Mouse (Mus musculus) embryonic facial prominence, embryonic 13.5 days (tissue): ENCODE results near the gene Map3k6. TPM values are rescaled to one million over a fixed set of nuclear protein-coding genes. Genes with fewer than 3 reads are reported as not detected.
A peak's percentile ranks its signal among the peaks of the same experiment; 100 is the strongest.

Source experiments
- ATAC-seq: fragments of 200-750 bp; cut with Nextera tagmentation; 2 replicates; pipeline ENCODE4 v1.8.0; 2017; ENCODE audit warnings: low read depth; ENCODE audit not compliant: insufficient number of reproducible peaks, insufficient read depth, low FRiP score, low TSS enrichment
- H3K27ac ChIP-seq: fragments of 300-500 bp; sonication (generic); 2 replicates; pipeline ENCODE4 v1.5.1; 2015; ENCODE audit warnings: moderate library complexity, mild to moderate bottlenecking, inconsistent platforms
- H3K27me3 ChIP-seq: fragments of 300-500 bp; sonication (generic); 2 replicates; pipeline ENCODE4 v1.6.1; 2015; ENCODE audit warnings: mild to moderate bottlenecking, inconsistent platforms
- H3K36me3 ChIP-seq: fragments of 300-500 bp; sonication (generic); 2 replicates; pipeline ENCODE4 v1.6.1; 2015; ENCODE audit warnings: mild to moderate bottlenecking, inconsistent platforms
- H3K4me1 ChIP-seq: fragments of 300-500 bp; sonication (generic); 2 replicates; pipeline ENCODE4 v1.6.1; 2015; ENCODE audit warnings: inconsistent platforms
- H3K4me2 ChIP-seq: fragments of 300-500 bp; sonication (generic); 2 replicates; pipeline ENCODE4 v1.6.1; 2015; ENCODE audit warnings: moderate library complexity, mild to moderate bottlenecking, inconsistent platforms
- H3K4me3 ChIP-seq: fragments of 300-500 bp; sonication (generic); 2 replicates; pipeline ENCODE4 v1.5.1; 2015; ENCODE audit warnings: mild to moderate bottlenecking, inconsistent platforms
- H3K9ac ChIP-seq: fragments of 300-500 bp; sonication (generic); 2 replicates; pipeline ENCODE4 v1.6.1; 2015; ENCODE audit warnings: mild to moderate bottlenecking, inconsistent platforms
- H3K9me3 ChIP-seq: fragments of 300-500 bp; sonication (generic); 2 replicates; pipeline ENCODE4 v1.6.1; 2016; ENCODE audit warnings: inconsistent platforms
- WGBS: fragments of 180-500 bp; shearing (Covaris S2); methylation state at CpG from one replicate; pipeline ENCODE4 v1.1.7; 2015; ENCODE audit warnings: mixed read lengths; 5-methylcytosine and 5-hydroxymethylcytosine counted together
- polyA plus RNA-seq: library from polyadenylated mRNA; unstranded; fragments of >200 nt; fragmentation: Nextera tagmentation; extraction: Ambion mirVana; gene quantifications from 2 replicates; pipeline ENCODE4 v1.2.1, GENCODE M21; 2015

Map3k6 gene
- 4.3 and 4.8 TPM in 2 replicates for polyA plus RNA-seq

- Histone ChIP-seq H3K36me3 (no peaks in the 10 kb centered on the region), H3K27me3 (peaks cover 55% of the 10 kb centered on the region), H3K9me3 (no peaks in the 10 kb centered on the region), H3K4me1 (peaks cover 10% of the 10 kb centered on the region), H3K27ac (peak within 1 kb of the TSS; percentile 48; the same call in 1 of the 2 replicates), H3K9ac (peak within 1 kb of the TSS; percentile 79), H3K4me2 (peak within 1 kb of the TSS; percentile 95), H3K4me3 (peak within 1 kb of the TSS; percentile 67)
- no peak for ATAC-seq
- 4% methylated on average over 16 of the region's 16 CpGs for WGBS
These were observed at the start of gene Map3k6 for GRCm38 (mm10) chr4:133240490-133240921. Gene Map3k6 (plus strand): TSS chr4:133240818.

GRCm38 (mm10) chr4:133194482-133194881 lies 46.1 kb upstream of the Map3k6 start:
- no peak overlapping the region for H3K9ac ChIP-seq
- no peak overlapping the region for H3K27ac ChIP-seq
- peaks cover 35% of the 10 kb centered on the region for H3K4me1 ChIP-seq
- H3K9me3 ChIP-seq, result no peaks in the 10 kb centered on the region
- no peaks in the 10 kb centered on the region for H3K27me3 ChIP-seq
- peaks cover 73% of the 10 kb centered on the region for H3K36me3 ChIP-seq
- no peak overlapping the region for H3K4me3 ChIP-seq
- no peak overlapping the region for H3K4me2 ChIP-seq
- WGBS, result 84% methylated on average over 11 of the region's 11 CpGs
- no peak for ATAC-seq

- no peaks in the 10 kb centered on the region for H3K9me3 ChIP-seq
- no peak overlapping the region for H3K4me3 ChIP-seq
- no peak overlapping the region for H3K9ac ChIP-seq
- H3K27me3 ChIP-seq, result no peaks in the 10 kb centered on the region
- peaks cover 40% of the 10 kb centered on the region for H3K4me1 ChIP-seq
- H3K36me3 ChIP-seq, result peaks cover 68% of the 10 kb centered on the region
- 65% methylated on average over 4 of the region's 4 CpGs for WGBS
- no peak overlapping the region for H3K27ac ChIP-seq
- H3K4me2 ChIP-seq, result no peak overlapping the region
- no peak for ATAC-seq
These were observed 45.6 kb upstream of the Map3k6 start for GRCm38 (mm10) chr4:133195014-133195413.

- Histone ChIP-seq H3K27me3 (no peaks in the 10 kb centered on the region), H3K27ac (0 out of 2 replicates have a peak overlapping the region, but pooled peaks have one; percentile 28), H3K4me3 (no peak overlapping the region), H3K36me3 (peaks cover 57% of the 10 kb centered on the region), H3K4me1 (peaks cover 51% of the 10 kb centered on the region), H3K4me2 (no peak overlapping the region), H3K9me3 (no peaks in the 10 kb centered on the region), H3K9ac (no peak overlapping the region)
- WGBS, result 86% methylated on average over 2 of the region's 2 CpGs
- no peak for ATAC-seq
These were observed 44.5 kb upstream of the Map3k6 start for GRCm38 (mm10) chr4:133196136-133196535.

GRCm38 (mm10) chr4:133196852-133197251 lies 43.8 kb upstream of the Map3k6 start:
- no peaks in the 10 kb centered on the region for H3K9me3 ChIP-seq
- H3K27ac ChIP-seq, result peak overlapping the region; percentile 83
- peaks cover 57% of the 10 kb centered on the region for H3K4me1 ChIP-seq
- no peak overlapping the region for H3K4me3 ChIP-seq
- WGBS, result 37% methylated on average over 7 of the region's 7 CpGs
- H3K36me3 ChIP-seq, result peaks cover 50% of the 10 kb centered on the region
- ATAC-seq, result no peak
- no peaks in the 10 kb centered on the region for H3K27me3 ChIP-seq
- 0 out of 2 replicates have a peak overlapping the region, but pooled peaks have one; percentile 2 for H3K4me2 ChIP-seq
- H3K9ac ChIP-seq, result no peak overlapping the region; the same call in 1 of the 2 replicates

- peak overlapping the region; percentile 60 for H3K9ac ChIP-seq
- no peak for ATAC-seq
- no peak overlapping the region for H3K4me3 ChIP-seq
These were observed 43.3 kb upstream of the Map3k6 start for GRCm38 (mm10) chr4:133197355-133197754.

GRCm38 (mm10) chr4:133197801-133198286 lies 42.8 kb upstream of the Map3k6 start:
- no peak overlapping the region for H3K4me2 ChIP-seq
- no peak overlapping the region for H3K4me3 ChIP-seq
- peaks cover 57% of the 10 kb centered on the region for H3K4me1 ChIP-seq
- no peaks in the 10 kb centered on the region for H3K9me3 ChIP-seq
- peaks cover 40% of the 10 kb centered on the region for H3K36me3 ChIP-seq
- H3K27ac ChIP-seq, result peak overlapping the region; percentile 83
- 26% methylated on average over 13 of the region's 13 CpGs for WGBS
- H3K9ac ChIP-seq, result peak overlapping the region; percentile 60; the same call in 1 of the 2 replicates
- no peak for ATAC-seq
- H3K27me3 ChIP-seq, result no peaks in the 10 kb centered on the region

More at GRCm38 (mm10) chr4:133197355-133197754, 43.3 kb upstream of the Map3k6 start:
- Histone ChIP-seq H3K4me2 (no peak overlapping the region), H3K27me3 (no peaks in the 10 kb centered on the region), H3K4me1 (peaks cover 57% of the 10 kb centered on the region), H3K36me3 (peaks cover 45% of the 10 kb centered on the region), H3K27ac (peak overlapping the region; percentile 83), H3K9me3 (no peaks in the 10 kb centered on the region)
- 17% methylated on average over 5 of the region's 5 CpGs for WGBS

GRCm38 (mm10) chr4:133198337-133199180 lies 42.1 kb upstream of the Map3k6 start:
- no peak overlapping the region for H3K4me2 ChIP-seq
- no peaks in the 10 kb centered on the region for H3K27me3 ChIP-seq
- H3K4me3 ChIP-seq, result no peak overlapping the region
- no peaks in the 10 kb centered on the region for H3K9me3 ChIP-seq
- no peak for ATAC-seq
- 24% methylated on average over 19 of the region's 19 CpGs for WGBS
- H3K9ac ChIP-seq, result peak overlapping the region; percentile 27; the same call in 1 of the 2 replicates
- peak overlapping the region; percentile 49 for H3K27ac ChIP-seq
- peaks cover 59% of the 10 kb centered on the region for H3K4me1 ChIP-seq
- H3K36me3 ChIP-seq, result peaks cover 33% of the 10 kb centered on the region

GRCm38 (mm10) chr4:133199743-133200142 lies 40.9 kb upstream of the Map3k6 start:
- no peak for ATAC-seq
- H3K27ac ChIP-seq, result peak overlapping the region; percentile 76
- no peaks in the 10 kb centered on the region for H3K27me3 ChIP-seq
- H3K9me3 ChIP-seq, result no peaks in the 10 kb centered on the region
- H3K4me1 ChIP-seq, result peaks cover 67% of the 10 kb centered on the region
- peak overlapping the region; percentile 40 for H3K4me2 ChIP-seq
- WGBS, result 49% methylated on average over 6 of the region's 6 CpGs
- H3K4me3 ChIP-seq, result no peak overlapping the region
- peak overlapping the region; percentile 54; the same call in 1 of the 2 replicates for H3K9ac ChIP-seq
- H3K36me3 ChIP-seq, result peaks cover 21% of the 10 kb centered on the region

- Histone ChIP-seq H3K27ac (peak overlapping the region; percentile 76), H3K9me3 (no peaks in the 10 kb centered on the region), H3K9ac (peak overlapping the region; percentile 54), H3K36me3 (peaks cover 17% of the 10 kb centered on the region), H3K4me1 (peaks cover 70% of the 10 kb centered on the region), H3K27me3 (no peaks in the 10 kb centered on the region), H3K4me2 (peak overlapping the region; percentile 40), H3K4me3 (no peak overlapping the region)
- ATAC-seq, result no peak
- 41% methylated on average over 21 of the region's 21 CpGs for WGBS
These were observed 40.3 kb upstream of the Map3k6 start for GRCm38 (mm10) chr4:133200343-133200742.

- peak overlapping the region; percentile 36; the same call in 1 of the 2 replicates for H3K9ac ChIP-seq
- H3K4me1 ChIP-seq, result peaks cover 68% of the 10 kb centered on the region
- peaks cover 9% of the 10 kb centered on the region for H3K36me3 ChIP-seq
- H3K27me3 ChIP-seq, result no peaks in the 10 kb centered on the region
- 58% methylated on average over 8 of the region's 8 CpGs for WGBS
- H3K4me2 ChIP-seq, result no peak overlapping the region
- H3K27ac ChIP-seq, result peak overlapping the region; percentile 76
- no peak for ATAC-seq
- no peaks in the 10 kb centered on the region for H3K9me3 ChIP-seq
- H3K4me3 ChIP-seq, result no peak overlapping the region
These were observed 39.4 kb upstream of the Map3k6 start for GRCm38 (mm10) chr4:133201006-133201771.
